Mouse (Mus musculus) intestine, embryonic 15.5 days (tissue): ENCODE measurements around the gene Ccdc58. TPM values are rescaled to one million over a fixed set of nuclear protein-coding genes. Genes with fewer than 3 reads are reported as not detected.
"Not testable (repeated sequence)": the region's sequence is repeated elsewhere in the genome, so short reads cannot be mapped to it uniquely, and the experiment has no call there.

ENCODE experiments used
- ATAC-seq: fragments of 200-750 bp; cut with Nextera tagmentation; 2 replicates; pipeline ENCODE4 v1.8.0; 2017; ENCODE audit warnings: moderate TSS enrichment, moderate library complexity
- H3K27ac ChIP-seq: fragments of 300-500 bp; sonication (generic); 2 replicates; pipeline ENCODE4 v1.5.1; 2015; ENCODE audit warnings: mild to moderate bottlenecking, inconsistent platforms
- H3K27me3 ChIP-seq: fragments of 300-500 bp; sonication (generic); replicated peaks from 2 replicates; pipeline ENCODE4 v1.6.1; 2015; ENCODE audit warnings: inconsistent platforms
- H3K36me3 ChIP-seq: fragments of 300-500 bp; sonication (generic); 2 replicates; pipeline ENCODE4 v1.6.1; 2015; ENCODE audit warnings: inconsistent platforms
- H3K4me1 ChIP-seq: fragments of 300-500 bp; sonication (generic); replicated peaks from 2 replicates; pipeline ENCODE4 v1.6.1; 2015; ENCODE audit warnings: inconsistent platforms
- H3K4me2 ChIP-seq: fragments of 300-500 bp; sonication (generic); replicated peaks from 2 replicates; pipeline ENCODE4 v1.6.1; 2015; ENCODE audit warnings: mild to moderate bottlenecking, inconsistent platforms
- H3K4me3 ChIP-seq: fragments of 300-500 bp; sonication (generic); replicated peaks from 2 replicates; pipeline ENCODE4 v1.5.1; 2015; ENCODE audit warnings: inconsistent platforms
- H3K9ac ChIP-seq: fragments of 300-500 bp; sonication (generic); 2 replicates; pipeline ENCODE4 v1.6.1; 2015; ENCODE audit warnings: inconsistent platforms
- H3K9me3 ChIP-seq: fragments of 300-500 bp; sonication (generic); 2 replicates; pipeline ENCODE4 v1.6.1; 2016; ENCODE audit warnings: inconsistent platforms
- WGBS: fragments of 180-500 bp; shearing (Covaris S2); methylation state at CpG from one replicate; pipeline ENCODE4 v1.1.7; 2015; 5-methylcytosine and 5-hydroxymethylcytosine counted together
- polyA plus RNA-seq: library from polyadenylated mRNA; unstranded; fragments of >200 nt; fragmentation: Nextera tagmentation; extraction: Ambion mirVana; gene quantifications from 2 replicates; pipeline ENCODE4 v1.2.1, GENCODE M21; 2015

Gene Ccdc58
- polyA plus RNA-seq, 1 experiment from 2014 or later = 125 TPM

GRCm38 (mm10) chr16:36089065-36089464 is 17.6 kb downstream of the Ccdc58 start:
- 79% methylated on average over 7 of the region's 7 CpGs for WGBS

GRCm38 (mm10) chr16:36089850-36090616 is 18.5 kb downstream of the Ccdc58 start:
- Histone ChIP-seq H3K27ac (peak overlapping the region; percentile 51; the same call in 1 of the 2 replicates), H3K4me3 (no peak overlapping the region), H3K4me2 (no peak overlapping the region), H3K9me3 (no peaks in the 10 kb centered on the region), H3K9ac (no peak overlapping the region), H3K36me3 (peaks cover 6% of the 10 kb centered on the region; the same call in 1 of the 2 replicates), H3K27me3 (no peaks in the 10 kb centered on the region), H3K4me1 (no peaks in the 10 kb centered on the region)
- WGBS = 64% methylated on average over 8 of the region's 8 CpGs
- ATAC-seq = peak; percentile 61

More at GRCm38 (mm10) chr16:36089065-36089464, 17.6 kb downstream of the Ccdc58 start:
- Histone ChIP-seq H3K9me3 (no peaks in the 10 kb centered on the region), H3K36me3 (peaks cover 6% of the 10 kb centered on the region; the same call in 1 of the 2 replicates), H3K27ac (0 out of 2 replicates have a peak overlapping the region, but pooled peaks have one; percentile 51), H3K27me3 (no peaks in the 10 kb centered on the region), H3K9ac (no peak overlapping the region), H3K4me1 (no peaks in the 10 kb centered on the region), H3K4me2 (no peak overlapping the region), H3K4me3 (no peak overlapping the region)
- ATAC-seq = no peak

- Histone ChIP-seq H3K27me3 (no peaks in the 10 kb centered on the region), H3K4me3 (no peak overlapping the region), H3K9me3 (no peaks in the 10 kb centered on the region), H3K4me1 (no peaks in the 10 kb centered on the region), H3K36me3 (peaks cover 6% of the 10 kb centered on the region; the same call in 1 of the 2 replicates), H3K27ac (no peak overlapping the region), H3K4me2 (no peak overlapping the region), H3K9ac (no peak overlapping the region)
- ATAC-seq = no peak
- 88% methylated on average over 11 of the region's 11 CpGs for WGBS
Measured at GRCm38 (mm10) chr16:36090785-36091509, 19.5 kb downstream of the Ccdc58 start.

GRCm38 (mm10) chr16:36094079-36094478 is 22.6 kb downstream of the Ccdc58 start:
- Histone ChIP-seq H3K9me3 (no peaks in the 10 kb centered on the region), H3K27ac (no peak overlapping the region), H3K4me3 (no peak overlapping the region), H3K36me3 (peaks cover 2% of the 10 kb centered on the region; the same call in 1 of the 2 replicates), H3K4me1 (no peaks in the 10 kb centered on the region), H3K4me2 (no peak overlapping the region), H3K27me3 (no peaks in the 10 kb centered on the region), H3K9ac (no peak overlapping the region)
- no peak for ATAC-seq
- 81% methylated on average over 3 of the region's 3 CpGs for WGBS

GRCm38 (mm10) chr16:36097813-36098499 is 26.5 kb downstream of the Ccdc58 start:
- ATAC-seq, H3K9ac ChIP-seq, H3K4me2 ChIP-seq, H3K4me3 ChIP-seq, H3K9me3 ChIP-seq, H3K27ac ChIP-seq, H3K36me3 ChIP-seq, H3K27me3 ChIP-seq, H3K4me1 ChIP-seq: not testable (repeated sequence)
- 93% methylated on average over 12 of the region's 12 CpGs for WGBS

- Histone ChIP-seq H3K27ac (no peak overlapping the region), H3K9ac (no peak overlapping the region), H3K4me1 (no peaks in the 10 kb centered on the region), H3K4me2 (no peak overlapping the region), H3K4me3 (no peak overlapping the region), H3K36me3 (no peaks in the 10 kb centered on the region), H3K9me3 (no peaks in the 10 kb centered on the region), H3K27me3 (no peaks in the 10 kb centered on the region)
- WGBS = 80% methylated on average over 1 of the region's 1 CpGs
- ATAC-seq = no peak
Measured at GRCm38 (mm10) chr16:36101526-36101925, 30.0 kb downstream of the Ccdc58 start.

- Histone ChIP-seq H3K9ac (no peak overlapping the region), H3K4me1 (no peaks in the 10 kb centered on the region), H3K9me3 (no peaks in the 10 kb centered on the region), H3K36me3 (no peaks in the 10 kb centered on the region), H3K27me3 (no peaks in the 10 kb centered on the region), H3K27ac (no peak overlapping the region), H3K4me3 (no peak overlapping the region), H3K4me2 (no peak overlapping the region)
- no peak for ATAC-seq
- WGBS = 89% methylated on average over 1 of the region's 1 CpGs
Measured at GRCm38 (mm10) chr16:36102211-36102610, 30.7 kb downstream of the Ccdc58 start.

- H3K9ac ChIP-seq, H3K4me1 ChIP-seq, H3K27ac ChIP-seq, ATAC-seq, H3K36me3 ChIP-seq, H3K4me2 ChIP-seq, H3K9me3 ChIP-seq, H3K4me3 ChIP-seq, H3K27me3 ChIP-seq: not testable (repeated sequence)
Measured at GRCm38 (mm10) chr16:36111486-36111885, 40.0 kb downstream of the Ccdc58 start.

- H3K9ac ChIP-seq, H3K27me3 ChIP-seq: not testable (repeated sequence)
- 91% methylated on average over 6 of the region's 6 CpGs for WGBS
Measured at GRCm38 (mm10) chr16:36115751-36116150, 44.3 kb downstream of the Ccdc58 start.

GRCm38 (mm10) chr16:36128092-36128491 is 56.6 kb downstream of the Ccdc58 start:
- ATAC-seq = no peak
- no peak overlapping the region for H3K9ac ChIP-seq
- H3K4me1 ChIP-seq = no peaks in the 10 kb centered on the region
- H3K27me3 ChIP-seq = no peaks in the 10 kb centered on the region
- H3K27ac ChIP-seq = no peak overlapping the region
- H3K36me3 ChIP-seq = no peaks in the 10 kb centered on the region
- no peak overlapping the region for H3K4me3 ChIP-seq
- H3K4me2 ChIP-seq = no peak overlapping the region
- 73% methylated on average over 7 of the region's 7 CpGs for WGBS
- no peaks in the 10 kb centered on the region for H3K9me3 ChIP-seq

More at GRCm38 (mm10) chr16:36115751-36116150, 44.3 kb downstream of the Ccdc58 start:
- H3K27ac ChIP-seq, H3K4me1 ChIP-seq, H3K4me2 ChIP-seq, H3K4me3 ChIP-seq, H3K36me3 ChIP-seq, ATAC-seq, H3K9me3 ChIP-seq: not testable (repeated sequence)

- Histone ChIP-seq H3K9me3 (no peaks in the 10 kb centered on the region), H3K4me1 (no peaks in the 10 kb centered on the region), H3K27ac (no peak within 1 kb of the TSS), H3K27me3 (no peaks in the 10 kb centered on the region), H3K4me2 (no peak within 1 kb of the TSS), H3K9ac (no peak within 1 kb of the TSS), H3K4me3 (no peak within 1 kb of the TSS), H3K36me3 (no peaks in the 10 kb centered on the region)
- 68% methylated on average over 1 of the region's 1 CpGs for WGBS
- no peak for ATAC-seq
Measured at GRCm38 (mm10) chr16:36131141-36131540, 59.7 kb downstream of the Ccdc58 start, which contains the start of gene Csta1. TSS of gene Csta1 (minus strand) at chr16:36131241.

- Histone ChIP-seq H3K36me3 (no peaks in the 10 kb centered on the region), H3K4me1 (no peaks in the 10 kb centered on the region), H3K4me3 (no peak overlapping the region), H3K27me3 (no peaks in the 10 kb centered on the region), H3K4me2 (no peak overlapping the region), H3K9ac (no peak overlapping the region), H3K27ac (no peak overlapping the region), H3K9me3 (no peaks in the 10 kb centered on the region)
- WGBS = 65% methylated on average over 2 of the region's 2 CpGs
- no peak for ATAC-seq
Measured at GRCm38 (mm10) chr16:36138201-36138600, 66.7 kb downstream of the Ccdc58 start.
